Mouse (Mus musculus) myocyte (in vitro differentiated cells): Measurements from ENCODE around the gene Kdm1b. TPM values are rescaled to one million over a fixed set of nuclear protein-coding genes. Genes with fewer than 3 reads are reported as not detected.
A peak's percentile ranks its signal among the peaks of the same experiment; 100 is the strongest.

ENCODE experiments used
- H3K27me3 ChIP-seq: one replicate; pipeline ENCODE4 v1.6.1; 2011; ENCODE audit not compliant: control insufficient read depth, insufficient read depth, insufficient read length
- H3K36me3 ChIP-seq: one replicate; pipeline ENCODE4 v1.6.1; 2011; ENCODE audit not compliant: control insufficient read depth, insufficient read depth
- H3K4me2 ChIP-seq: one replicate; pipeline ENCODE4 v1.6.1; 2011; ENCODE audit warnings: low read depth, control low read depth
- H3K4me3 ChIP-seq: one replicate; pipeline ENCODE4 v1.5.1; 2011; ENCODE audit warnings: mild to moderate bottlenecking, control low read depth, moderate library complexity
- H3K79me2 ChIP-seq: one replicate; pipeline ENCODE4 v1.6.1; 2011; ENCODE audit not compliant: control insufficient read depth, insufficient read depth
- H3ac ChIP-seq: one replicate; pipeline ENCODE4 v1.6.1; 2011; ENCODE audit not compliant: control insufficient read depth, insufficient read length
- CEBPB ChIP-seq: IDR thresholded peaks from 2 replicates; pipeline ENCODE4 v1.6.1; 2011; ENCODE audit warnings: mild to moderate bottlenecking, moderate library complexity; ENCODE audit not compliant: poor library complexity, insufficient read depth, severe bottlenecking
- E2F4 ChIP-seq: IDR thresholded peaks from one replicate; pipeline ENCODE4 v1.6.1; 2011; ENCODE audit warnings: mild to moderate bottlenecking, control low read depth, moderate library complexity; ENCODE audit not compliant: insufficient read depth
- MAX ChIP-seq: IDR thresholded peaks from one replicate; pipeline ENCODE4 v1.6.1; 2011; ENCODE audit warnings: low read depth, mild to moderate bottlenecking, control low read depth
- MYOD1 ChIP-seq, 3 experiments: IDR thresholded peaks; one replicate each; pipeline ENCODE4 v1.6.1; 2011; ENCODE audit warnings: control low read depth in 2 of 3, low read depth in 2 of 3, mild to moderate bottlenecking in 2 of 3, moderate library complexity in 1 of 3; ENCODE audit not compliant: insufficient read length in 2 of 3, control insufficient read depth in 1 of 3
- MYOG ChIP-seq, 3 experiments: IDR thresholded peaks; one replicate each; pipeline ENCODE4 v1.6.1; 2011; ENCODE audit warnings: control low read depth in 2 of 3, low read depth in 2 of 3, mild to moderate bottlenecking in 2 of 3; ENCODE audit not compliant: insufficient read length in 2 of 3, control insufficient read depth in 1 of 3, insufficient read depth in 1 of 3
- POLR2A ChIP-seq: IDR thresholded peaks from one replicate; pipeline ENCODE4 v1.6.1; 2011; ENCODE audit warnings: low read depth, mild to moderate bottlenecking, control low read depth, moderate library complexity; ENCODE audit not compliant: insufficient read length
- POLR2AphosphoS2 ChIP-seq: IDR thresholded peaks from one replicate; pipeline ENCODE4 v1.6.1; 2011; ENCODE audit warnings: low read depth, control low read depth; ENCODE audit not compliant: insufficient read length
- REST ChIP-seq: IDR thresholded peaks from one replicate; pipeline ENCODE4 v1.6.1; 2011; ENCODE audit warnings: mild to moderate bottlenecking, control low read depth, moderate library complexity; ENCODE audit not compliant: insufficient read depth, insufficient read length
- SRF ChIP-seq: IDR thresholded peaks from one replicate; pipeline ENCODE4 v1.6.1; 2011; ENCODE audit warnings: low read depth; ENCODE audit not compliant: control insufficient read depth, insufficient read length
- TCF12 ChIP-seq: IDR thresholded peaks from one replicate; pipeline ENCODE4 v1.6.1; 2011; ENCODE audit warnings: mild to moderate bottlenecking, control low read depth; ENCODE audit not compliant: poor library complexity, insufficient read depth, severe bottlenecking
- TCF3 ChIP-seq: IDR thresholded peaks from one replicate; pipeline ENCODE4 v1.6.1; 2011; ENCODE audit warnings: low read depth, control low read depth; ENCODE audit not compliant: insufficient read length
- USF1 ChIP-seq: IDR thresholded peaks from one replicate; pipeline ENCODE4 v1.6.1; 2011; ENCODE audit warnings: low read depth, mild to moderate bottlenecking, control low read depth, moderate library complexity
- polyA plus RNA-seq: library from polyadenylated mRNA; unstranded; fragments of >200 nt; fragmentation: generic; extraction: Trizol; gene quantifications from one replicate; pipeline ENCODE4 v1.2.1, GENCODE M21; 2012; ENCODE audit warnings: missing spikeins

Gene Kdm1b
- polyA plus RNA-seq, 1 experiment: 5.0 TPM

DNA sequence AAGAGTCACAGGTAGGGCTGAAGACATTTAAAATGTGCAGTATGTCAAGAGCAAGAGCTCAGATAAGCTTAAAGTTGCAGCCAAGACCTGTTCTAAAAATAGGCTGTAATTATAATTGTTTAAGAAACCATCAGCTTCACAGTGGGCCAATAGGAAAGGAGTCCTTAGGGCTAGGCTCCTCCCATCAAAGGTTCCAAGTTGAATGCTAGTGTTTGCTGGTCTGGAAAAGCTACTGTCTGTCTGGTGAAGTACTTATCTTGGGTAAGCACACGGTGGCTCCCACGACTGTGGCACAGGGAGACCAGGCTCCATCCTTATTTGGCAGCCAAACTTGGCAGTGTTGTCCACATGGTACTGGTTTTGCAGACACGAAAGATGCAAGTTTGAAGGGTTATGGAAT is 69.6 kb downstream of the Kdm1b start:
- H3K79me2 ChIP-seq: no peaks in the 10 kb centered on the region
- H3K27me3 ChIP-seq: no peaks in the 10 kb centered on the region
- no peak overlapping the region for H3ac ChIP-seq
- no peaks in the 10 kb centered on the region for H3K36me3 ChIP-seq
- H3K4me3 ChIP-seq: no peak overlapping the region
- peak overlapping the region; percentile 7 for H3K4me2 ChIP-seq
- TF ChIP-seq TCF12 (no peak), POLR2A (no peak), TCF3 (no peak), SRF (no peak), MYOG (IDR thresholded peaks at IDR 0.05; ENCODE audit: control insufficient read depth in 1 of 3, insufficient read depth in 1 of 3, insufficient read length in 2 of 3, low read depth in 2 of 3) (no peak), MAX (no peak), CEBPB (no peak), POLR2AphosphoS2 (no peak), REST (no peak), E2F4 (no peak), USF1 (no peak), MYOD1 (IDR thresholded peaks at IDR 0.05; ENCODE audit: control insufficient read depth in 1 of 3, insufficient read length in 2 of 3, low read depth in 2 of 3) (no peak)

GRCm38 (mm10) chr13:47116000-47116399 is 72.7 kb downstream of the Kdm1b start:
- H3K36me3 ChIP-seq: no peaks in the 10 kb centered on the region
- H3ac ChIP-seq: no peak overlapping the region
- H3K27me3 ChIP-seq: no peaks in the 10 kb centered on the region
- H3K4me2 ChIP-seq: no peak overlapping the region
- TF ChIP-seq MYOD1 (IDR thresholded peaks at IDR 0.05; ENCODE audit: control insufficient read depth in 1 of 3, insufficient read length in 2 of 3, low read depth in 2 of 3) (no peak), SRF (no peak), E2F4 (no peak), MAX (no peak), USF1 (no peak), CEBPB (no peak), REST (no peak), TCF12 (no peak), MYOG (IDR thresholded peaks at IDR 0.05; ENCODE audit: control insufficient read depth in 1 of 3, insufficient read depth in 1 of 3, insufficient read length in 2 of 3, low read depth in 2 of 3) (no peak), POLR2AphosphoS2 (no peak), TCF3 (no peak)
- no peaks in the 10 kb centered on the region for H3K79me2 ChIP-seq
- H3K4me3 ChIP-seq: no peak overlapping the region

- no peaks in the 10 kb centered on the region for H3K36me3 ChIP-seq
- no peaks in the 10 kb centered on the region for H3K79me2 ChIP-seq
- H3K4me3 ChIP-seq: no peak overlapping the region
- no peak overlapping the region for H3ac ChIP-seq
- TF ChIP-seq USF1 (no peak), POLR2AphosphoS2 (no peak), TCF3 (no peak), MYOG (IDR thresholded peaks at IDR 0.05; ENCODE audit: control insufficient read depth in 1 of 3, insufficient read depth in 1 of 3, insufficient read length in 2 of 3, low read depth in 2 of 3) (no peak), MAX (no peak), TCF12 (no peak), POLR2A (no peak), SRF (no peak), E2F4 (no peak), CEBPB (no peak), MYOD1 (IDR thresholded peaks at IDR 0.05; ENCODE audit: control insufficient read depth in 1 of 3, insufficient read length in 2 of 3, low read depth in 2 of 3) (no peak)
- no peak overlapping the region for H3K4me2 ChIP-seq
- no peaks in the 10 kb centered on the region for H3K27me3 ChIP-seq
Measured at GRCm38 (mm10) chr13:47121333-47121889, 78.1 kb downstream of the Kdm1b start.

DNA sequence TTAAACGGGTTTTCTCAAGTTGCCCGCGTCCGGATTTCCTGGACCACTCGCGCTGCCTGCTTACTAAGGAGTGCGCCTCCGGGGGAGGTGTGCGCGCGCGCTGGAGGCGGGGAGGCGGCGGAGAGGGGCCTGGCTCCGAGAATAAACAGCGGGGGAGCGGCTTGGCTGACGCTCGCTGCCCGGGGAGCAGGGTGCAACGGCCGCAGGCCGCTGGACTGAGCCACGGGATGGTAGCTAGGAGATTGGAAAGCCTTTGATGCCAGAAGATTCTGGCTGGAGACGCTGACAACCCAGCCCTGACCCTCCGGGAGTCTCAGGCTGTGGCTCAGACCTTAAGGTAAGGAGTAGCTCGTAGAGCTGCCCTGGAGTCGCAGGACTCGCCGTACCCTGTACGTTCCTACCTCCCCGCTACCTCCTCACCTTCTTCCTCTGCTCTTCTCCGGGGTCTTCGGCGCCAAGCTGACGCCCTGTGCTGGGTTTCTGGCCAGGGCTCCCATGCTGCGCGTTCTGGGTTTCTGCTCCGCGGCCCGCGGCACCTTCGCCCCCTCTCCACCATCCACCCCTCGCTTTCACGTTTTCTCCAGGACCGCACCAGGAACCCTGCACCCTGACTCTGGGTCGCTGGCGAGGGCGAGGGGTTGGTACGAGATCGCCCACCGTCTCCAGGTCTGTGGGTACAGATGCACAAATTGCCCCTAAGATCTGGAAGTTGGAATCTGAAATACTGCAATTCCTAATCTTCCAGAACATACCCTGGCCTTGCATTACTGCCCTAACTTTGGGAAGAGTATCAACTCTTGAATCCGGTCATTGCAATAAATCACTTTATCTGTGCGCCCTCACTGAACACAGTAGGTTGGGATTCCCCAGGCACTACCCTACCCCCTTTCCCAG is 79.5 kb downstream of the Kdm1b start, which contains the start of gene Rnf144b:
Rnf144b (plus strand) TSS at position 120 of the 894 bp plus-strand sequence.
- Histone ChIP-seq H3K79me2 (no peaks in the 10 kb centered on the region), H3K4me3 (no peak within 1 kb of the TSS), H3K27me3 (no peaks in the 10 kb centered on the region), H3ac (peak within 1 kb of the TSS; percentile 22), H3K4me2 (peak within 1 kb of the TSS; percentile 67), H3K36me3 (no peaks in the 10 kb centered on the region)
- TF ChIP-seq POLR2AphosphoS2 (no peak), REST (no peak), TCF12 (no peak), CEBPB (no peak), MAX (no peak), E2F4 (no peak), TCF3 (no peak), POLR2A (no peak), MYOD1 (IDR thresholded peaks at IDR 0.05; ENCODE audit: control insufficient read depth in 1 of 3, insufficient read length in 2 of 3, low read depth in 2 of 3) (no peak), USF1 (no peak), MYOG (IDR thresholded peaks at IDR 0.05; ENCODE audit: control insufficient read depth in 1 of 3, insufficient read depth in 1 of 3, insufficient read length in 2 of 3, low read depth in 2 of 3) (no peak), SRF (no peak)
